Mouse (Mus musculus) cerebellum, postnatal 25 days (tissue): ENCODE measurements around the gene Cfap74.
"Not testable (repeated sequence)": the region's sequence is repeated elsewhere in the genome, so short reads cannot be mapped to it uniquely, and the experiment has no call there.

Experiments
- DNase-seq, 2 experiments: peaks; one replicate each; pipeline ENCODE4 v3.0.0; 2021; ENCODE audit warnings: mixed read lengths in 2 of 2

The Cfap74 gene

DNA sequence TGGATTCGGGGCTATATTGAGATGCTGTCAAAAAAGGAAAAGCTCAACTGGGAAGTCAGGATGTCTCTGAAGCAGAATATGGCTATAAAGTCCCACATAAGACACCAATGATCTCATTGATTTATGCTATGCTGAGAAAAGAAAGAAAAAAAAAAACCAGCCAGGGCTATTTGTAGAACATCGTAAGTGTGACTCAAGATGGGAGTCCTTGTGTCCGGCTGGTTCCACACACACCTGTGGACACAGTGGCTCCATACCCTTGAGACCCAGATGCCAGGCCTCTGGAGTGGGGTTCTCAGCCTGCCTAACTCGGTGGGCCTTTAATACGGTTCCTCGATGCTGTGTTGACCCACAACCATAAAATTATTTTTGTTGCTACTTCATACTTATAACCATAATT is 3.1 kb downstream of the Cfap74 start:
- no peak for DNase-seq

DNA sequence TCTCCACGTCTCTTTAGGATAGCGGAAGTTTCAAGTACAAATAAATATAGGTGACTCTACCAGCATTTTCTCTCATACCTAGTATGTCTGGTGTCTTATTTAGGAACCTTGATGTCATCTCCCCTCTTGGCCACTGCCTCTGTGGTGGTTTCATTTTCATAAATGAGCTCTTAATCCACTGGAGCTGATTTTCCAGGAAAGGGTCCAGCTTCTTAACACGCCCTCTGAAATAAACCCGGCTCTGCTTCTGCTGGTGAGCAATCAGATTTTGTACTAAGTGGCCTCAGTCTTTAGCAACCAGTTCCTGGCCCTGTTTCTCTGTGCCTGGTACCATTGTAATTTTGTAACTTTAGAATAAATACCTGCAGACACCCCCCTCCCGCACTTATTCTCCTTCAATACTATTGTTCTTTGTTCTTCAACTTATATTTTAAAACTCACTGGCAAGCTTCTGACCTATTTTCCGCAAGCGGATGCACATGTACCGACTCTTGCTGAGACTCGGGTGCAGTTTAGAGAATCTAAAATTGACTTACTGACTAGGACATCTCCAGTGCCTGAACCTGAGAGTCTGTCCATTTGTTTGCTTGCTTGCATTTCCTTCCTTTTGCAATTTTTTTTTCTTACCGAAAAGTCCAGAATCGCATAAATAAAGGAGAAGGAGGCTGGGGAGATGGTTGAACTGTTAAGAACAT is 4.8 kb downstream of the Cfap74 start:
- DNase-seq: no peak

DNA sequence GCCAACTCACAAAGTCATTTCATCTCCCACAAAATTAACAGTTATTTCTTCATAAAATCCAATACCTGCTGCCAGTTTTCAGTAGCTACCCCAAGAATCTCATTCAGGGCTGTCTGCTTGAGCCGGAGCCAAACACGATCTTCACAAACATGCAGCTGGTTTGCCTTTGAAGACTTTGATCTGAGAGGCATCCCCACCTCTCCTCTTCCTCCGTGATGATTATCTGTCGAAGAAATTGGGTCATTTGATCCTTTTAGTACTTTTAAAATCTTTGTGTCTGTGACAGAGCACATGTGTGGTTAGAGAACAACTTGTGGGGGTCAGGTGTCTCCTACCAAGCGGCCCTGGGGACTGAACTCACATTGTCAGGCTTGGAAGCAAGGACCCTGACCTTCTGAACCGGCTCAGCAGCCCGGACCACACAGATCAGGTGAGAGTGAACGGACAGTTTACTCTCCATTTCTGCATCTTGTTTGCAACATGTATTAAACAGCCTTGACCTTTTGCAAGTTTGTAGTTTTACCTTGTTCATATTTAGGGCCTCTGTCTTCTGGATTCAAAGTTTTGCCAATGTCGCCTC is 5.8 kb downstream of the Cfap74 start:
- no peak for DNase-seq

DNA sequence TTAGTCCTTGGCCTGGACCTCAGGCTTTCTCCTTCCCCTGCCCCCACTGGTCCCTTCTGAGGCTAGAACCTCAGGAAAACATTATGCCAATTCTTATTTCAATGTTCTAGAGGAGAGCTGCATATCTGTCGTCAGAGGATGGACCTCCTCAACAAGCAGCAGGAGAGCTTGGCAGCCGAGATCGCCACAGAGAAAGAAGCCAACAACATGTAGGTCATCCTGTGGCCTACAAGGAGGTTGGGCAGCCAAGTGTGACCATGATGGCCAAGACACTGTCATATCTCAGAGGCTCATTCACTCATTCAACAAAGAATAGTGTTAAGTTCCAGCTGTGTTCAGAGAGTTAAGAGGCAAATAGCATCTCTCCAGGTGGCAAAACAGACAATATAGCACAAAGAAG is 11.1 kb downstream of the Cfap74 start:
- DNase-seq: peak; percentile 80 to 85

DNA sequence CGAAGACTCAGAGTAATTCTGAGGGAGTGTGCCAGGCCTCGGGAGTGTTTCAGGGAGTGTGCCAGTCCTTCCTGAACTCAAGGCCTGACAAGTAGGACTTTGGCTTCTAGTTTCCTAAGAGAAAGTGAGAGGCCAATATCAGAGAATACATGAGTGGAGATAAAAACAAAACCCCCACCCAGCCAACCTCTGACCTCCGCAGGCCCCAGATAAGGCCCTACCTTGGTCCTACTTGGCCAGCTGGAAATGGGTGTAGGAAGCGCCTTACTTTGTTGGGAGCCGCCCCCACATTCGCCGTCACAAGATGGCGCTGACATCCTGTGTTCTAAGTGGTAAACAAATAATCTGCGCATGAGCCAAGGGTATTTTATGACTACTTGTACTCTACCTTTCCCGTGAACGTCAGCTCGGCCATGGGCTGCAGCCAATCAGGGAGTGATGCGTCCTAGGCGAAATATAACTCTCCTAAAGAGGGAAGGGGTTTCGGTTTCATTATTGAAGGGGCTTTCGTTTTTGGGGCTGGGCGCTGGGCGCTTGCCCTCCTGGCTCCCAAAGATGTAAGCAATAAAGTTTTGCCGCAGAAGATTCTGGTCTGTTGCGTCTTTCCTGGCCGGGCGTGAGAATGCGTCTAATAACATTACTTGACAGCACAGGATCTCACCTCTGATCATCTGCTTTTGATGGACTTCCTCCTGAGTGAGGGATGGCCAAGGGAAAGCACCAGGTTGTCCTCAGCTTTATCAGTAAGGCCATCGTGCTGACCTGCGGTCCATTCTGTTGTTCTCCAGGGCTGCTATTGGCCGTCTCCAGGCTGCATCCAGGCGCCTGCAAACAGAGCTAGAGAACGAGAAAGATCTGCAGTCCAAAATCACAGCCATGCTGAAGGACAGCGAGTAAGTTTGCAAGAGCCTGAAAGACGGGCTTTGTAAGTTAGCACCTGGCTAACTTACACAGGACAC is 12.7 kb downstream of the Cfap74 start:
- not testable (repeated sequence) for DNase-seq

DNA sequence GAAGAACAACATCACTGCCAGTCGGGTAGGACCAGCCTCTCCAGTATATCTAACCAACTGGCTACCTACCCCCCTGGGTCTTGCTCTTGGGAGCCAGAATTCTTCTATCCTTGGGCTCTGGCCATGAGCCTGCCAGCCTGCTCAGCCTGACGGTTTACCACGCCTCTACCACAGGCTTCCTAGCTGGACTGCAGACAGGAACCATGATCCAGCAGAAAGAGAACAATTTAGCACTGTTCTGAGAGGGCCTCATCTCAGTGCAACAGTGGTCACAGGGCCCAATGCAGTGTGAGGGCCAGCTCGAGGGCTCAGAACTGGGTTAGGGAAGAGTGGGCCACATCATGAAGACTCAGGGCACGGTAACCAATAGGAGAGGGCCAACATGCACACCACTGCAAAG is 15.0 kb downstream of the Cfap74 start:
- no peak for DNase-seq

DNA sequence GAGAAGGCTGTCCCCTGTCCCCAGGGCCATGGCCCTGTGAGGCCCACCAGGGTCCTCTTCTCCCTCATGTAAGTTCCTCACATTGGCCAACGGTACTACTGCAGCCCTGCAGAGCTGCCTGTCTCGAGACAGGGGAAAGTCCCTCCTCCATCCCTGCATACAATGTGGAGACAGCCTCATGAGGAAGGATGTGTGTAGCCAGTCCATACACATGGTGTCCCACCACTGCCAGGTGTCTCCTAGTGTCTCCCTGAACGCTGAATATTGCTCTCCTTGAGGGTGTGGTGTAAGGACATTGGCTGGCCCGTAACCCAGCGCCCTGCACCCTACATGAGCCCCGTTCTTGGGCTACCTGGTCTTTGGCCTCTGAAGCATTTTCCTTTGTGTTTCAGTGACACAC is 17.3 kb downstream of the Cfap74 start:
- no peak for DNase-seq

DNA sequence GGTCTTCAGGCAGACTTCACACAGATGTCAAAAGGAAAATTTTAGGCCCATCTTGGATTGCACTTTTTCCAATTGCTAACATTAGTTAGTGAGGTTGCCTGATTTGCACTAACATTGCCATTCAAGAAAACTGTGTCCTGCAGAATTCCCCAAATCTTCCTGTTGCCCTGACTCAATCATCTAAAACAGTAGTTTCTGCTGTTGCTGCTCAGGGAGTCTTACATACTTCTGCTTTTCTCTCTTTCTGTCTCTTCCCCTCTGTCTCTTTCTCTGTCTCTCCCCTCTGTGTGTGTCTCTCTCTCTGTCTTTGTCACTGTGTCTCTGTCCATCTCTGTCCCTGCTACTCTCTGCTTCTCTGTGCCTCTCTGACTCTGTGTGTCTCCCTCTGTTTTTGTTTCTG is 19.5 kb downstream of the Cfap74 start:
- DNase-seq: no peak

DNA sequence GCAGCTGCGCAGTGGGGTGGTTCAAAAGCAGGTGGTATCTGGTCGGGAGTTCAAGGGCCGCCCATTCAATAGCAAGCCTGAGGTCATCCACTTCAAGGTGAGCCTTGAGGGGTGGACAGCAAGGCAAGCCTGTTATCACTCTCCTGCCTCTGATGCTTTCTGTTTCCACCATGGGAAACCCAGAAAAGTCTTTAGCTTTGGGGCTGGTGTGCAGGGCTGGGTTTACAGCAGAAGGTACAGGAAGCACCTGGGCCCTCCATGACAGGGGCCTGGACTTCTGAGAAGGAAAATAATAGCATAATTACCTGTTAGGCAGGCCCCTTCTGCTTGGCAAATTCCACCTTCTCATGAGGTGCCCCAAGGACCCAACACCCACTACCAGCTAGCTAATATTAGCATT is 20.2 kb downstream of the Cfap74 start:
- DNase-seq: no peak

DNA sequence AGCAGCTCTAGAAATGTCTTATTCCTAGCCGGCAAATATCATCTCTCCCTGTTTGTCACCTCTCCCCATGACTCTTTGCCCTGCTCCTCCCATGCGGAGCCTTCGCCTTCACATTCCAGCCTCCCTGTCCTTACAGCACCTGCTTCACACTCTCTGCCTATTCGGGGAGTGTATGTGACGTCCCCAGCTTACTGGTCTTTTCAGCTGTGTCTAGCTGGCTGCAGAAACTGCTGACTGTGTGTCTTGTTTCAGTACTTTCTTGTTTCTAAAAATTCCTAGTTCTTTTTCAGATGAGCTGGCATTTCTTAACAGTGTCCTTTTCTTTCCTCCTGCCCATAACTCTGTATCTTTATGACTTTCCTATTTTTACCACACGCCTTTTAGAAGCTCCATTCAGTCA is 23.4 kb downstream of the Cfap74 start:
- DNase-seq: no peak

DNA sequence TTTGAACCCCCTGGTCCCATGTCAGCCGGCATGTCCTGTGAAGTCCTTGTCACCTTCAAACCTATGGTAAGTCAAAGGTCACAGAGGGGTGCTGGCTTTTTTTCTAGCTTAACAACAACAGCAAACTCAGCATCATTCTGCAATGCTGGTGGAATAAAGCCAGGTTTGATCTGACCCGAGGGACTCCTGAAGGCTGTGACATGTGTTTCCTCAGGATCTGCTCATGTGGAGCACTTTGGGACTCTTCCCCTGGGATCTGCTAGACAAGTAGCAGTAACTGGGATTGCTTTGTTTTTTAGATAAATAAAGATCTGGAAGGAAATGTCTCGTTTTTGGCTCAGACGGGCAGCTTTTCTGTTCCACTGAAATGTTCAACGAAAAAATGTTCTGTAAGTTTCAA is 25.0 kb downstream of the Cfap74 start:
- DNase-seq: no peak

DNA sequence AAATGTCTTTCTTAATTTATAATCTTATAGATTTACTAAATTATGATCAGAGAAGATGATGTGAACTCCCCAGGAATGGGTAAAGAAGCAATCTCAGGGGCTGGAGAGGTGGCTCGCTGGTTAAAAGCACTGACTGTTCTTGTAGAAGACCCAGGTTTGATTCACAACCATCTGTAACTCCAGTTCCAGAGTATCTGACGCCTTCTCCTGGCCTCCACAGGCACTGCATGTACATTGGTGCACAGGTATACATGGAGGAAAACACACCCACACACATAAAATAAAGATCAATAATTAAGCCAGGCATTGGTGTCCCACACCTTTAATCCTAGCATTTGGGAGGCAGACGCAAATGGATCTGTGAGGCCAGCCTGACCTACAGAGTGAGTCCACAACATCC is 33.8 kb downstream of the Cfap74 start:
- no peak for DNase-seq

DNA sequence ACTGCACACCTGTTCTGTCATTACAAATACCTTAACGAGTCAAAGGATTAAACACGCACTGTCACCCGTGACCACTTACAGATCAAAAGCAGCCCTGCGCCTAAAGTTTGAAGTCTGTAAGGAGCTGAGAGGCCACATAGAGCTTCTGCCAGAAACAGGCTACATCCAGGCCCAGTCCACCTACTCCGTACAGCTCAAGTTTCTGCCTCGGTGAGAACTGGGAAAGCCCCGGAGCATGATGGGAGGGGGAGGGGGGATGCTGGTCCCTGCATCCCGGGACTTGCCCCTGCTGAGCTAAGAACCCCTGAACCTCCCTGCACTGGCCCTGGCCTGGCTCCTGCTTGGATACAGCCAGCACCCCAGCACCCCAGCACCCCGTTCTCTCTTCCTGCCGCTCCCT is 42.6 kb downstream of the Cfap74 start:
- no peak for DNase-seq

DNA sequence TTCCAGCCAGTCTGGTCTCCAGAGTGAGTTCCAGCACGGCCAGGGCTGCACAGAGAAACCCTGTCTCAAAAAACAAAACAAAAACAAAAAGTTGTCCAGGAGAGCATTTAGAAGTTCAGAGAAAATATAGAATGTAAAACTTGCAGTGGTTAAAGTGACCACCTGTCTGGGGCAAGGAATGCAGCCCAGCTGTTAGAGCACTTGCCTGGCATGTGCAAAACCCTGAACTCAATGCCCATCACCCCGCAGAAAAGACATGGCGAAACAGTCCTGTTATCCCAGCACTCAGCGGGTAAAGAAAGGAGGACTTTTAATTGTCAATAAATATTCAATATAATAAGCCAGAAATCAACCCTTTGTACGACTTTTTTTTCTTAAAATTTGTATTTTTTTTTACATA is 49.6 kb downstream of the Cfap74 start:
- DNase-seq: no peak

DNA sequence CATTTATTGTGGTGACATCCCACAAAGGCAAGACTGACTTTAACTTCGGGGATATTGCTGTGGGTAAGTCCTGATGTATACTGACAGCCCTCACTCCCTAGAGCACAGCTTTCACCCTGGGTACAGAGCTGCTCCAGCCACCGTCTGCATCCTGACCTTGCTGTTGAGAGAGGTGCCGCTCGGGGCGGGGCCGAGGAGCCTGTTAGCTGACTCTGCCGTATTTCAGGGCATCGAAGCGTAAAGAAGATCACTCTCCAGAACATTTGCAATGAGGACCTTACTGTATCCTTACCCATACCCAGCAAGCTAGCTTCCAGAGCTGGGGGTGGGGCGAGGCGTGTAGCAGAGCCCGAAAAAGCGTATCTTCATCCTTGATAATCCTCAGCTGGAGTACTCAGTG is 54.1 kb downstream of the Cfap74 start:
- no peak for DNase-seq

DNA sequence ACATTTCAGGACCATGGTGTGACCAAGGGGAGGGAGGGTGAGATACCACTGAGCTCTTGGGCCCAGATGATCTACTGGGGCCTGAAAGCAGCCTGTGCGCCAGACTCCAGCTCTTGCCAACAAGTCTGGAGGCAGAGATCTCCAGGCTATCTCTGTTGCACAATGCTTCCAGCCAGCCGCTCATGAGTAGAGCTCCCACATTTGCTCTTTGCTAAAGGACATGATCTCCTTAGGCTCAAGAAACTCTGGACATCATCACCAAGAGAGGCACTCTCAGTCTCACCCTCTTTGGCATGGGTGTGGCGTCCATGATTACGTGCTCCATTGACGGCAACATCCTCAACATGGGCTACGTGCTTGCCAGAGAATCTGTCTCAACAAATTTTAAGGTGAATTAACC is 54.6 kb downstream of the Cfap74 start:
- no peak for DNase-seq

DNA sequence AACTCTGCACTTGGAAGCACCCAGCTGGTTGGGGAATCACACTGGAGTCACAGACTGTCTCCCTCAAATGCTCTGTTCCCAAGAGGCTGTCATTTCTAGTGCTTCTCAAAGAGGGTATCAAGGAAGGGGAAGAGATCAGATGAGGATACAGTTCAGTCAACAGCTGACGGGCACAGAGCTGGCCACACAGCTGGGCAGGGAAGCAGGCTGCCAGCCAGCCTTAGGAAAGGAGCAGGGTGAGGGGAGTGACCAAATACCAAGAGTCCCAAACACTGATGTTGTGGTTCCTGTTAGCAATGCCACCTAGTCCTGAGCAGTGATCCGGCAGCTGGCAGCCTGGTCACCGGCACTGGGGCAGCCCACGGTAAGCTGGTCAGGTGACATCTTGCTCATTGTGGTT is 55.1 kb downstream of the Cfap74 start:
- DNase-seq: no peak

DNA sequence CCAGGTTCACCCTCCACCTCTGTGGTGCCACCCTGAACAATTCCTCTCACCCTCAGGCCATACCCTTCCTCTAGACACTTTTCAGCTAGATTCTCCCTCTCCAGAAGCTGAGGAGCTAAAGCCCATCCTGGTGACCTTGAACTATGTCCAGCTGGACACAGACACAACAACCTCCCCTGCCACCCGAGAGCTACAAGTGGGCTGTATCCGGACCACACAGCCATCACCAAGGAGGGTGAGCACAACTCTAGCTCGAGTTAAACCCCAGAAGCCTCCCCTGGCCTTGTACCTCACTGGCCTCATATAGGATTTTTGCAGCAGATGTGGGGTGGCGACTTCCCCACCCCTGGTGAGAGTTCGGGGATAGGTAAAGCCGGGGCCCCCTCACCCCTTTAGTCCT is 56.6 kb downstream of the Cfap74 start:
- no peak for DNase-seq

DNA sequence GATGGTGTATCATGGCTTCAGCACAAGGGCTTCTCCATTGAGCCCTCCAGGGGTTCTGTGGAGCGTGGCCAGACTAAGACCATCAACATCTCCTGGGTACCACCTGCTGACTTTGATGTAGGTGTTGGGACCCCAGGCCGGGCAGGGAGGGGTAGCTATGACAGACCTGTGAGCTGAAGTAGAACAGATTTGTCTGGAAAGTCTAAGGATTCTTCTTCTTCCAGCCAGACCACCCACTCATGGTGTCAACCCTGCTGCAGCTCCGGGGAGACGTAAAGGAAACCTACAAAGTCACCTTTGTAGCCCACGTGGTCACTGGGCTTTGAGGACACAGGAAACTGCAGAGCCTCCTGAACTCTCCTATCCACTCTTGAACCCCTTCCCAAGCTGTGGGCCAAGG is 57.1 kb downstream of the Cfap74 start:
- no peak for DNase-seq

DNA sequence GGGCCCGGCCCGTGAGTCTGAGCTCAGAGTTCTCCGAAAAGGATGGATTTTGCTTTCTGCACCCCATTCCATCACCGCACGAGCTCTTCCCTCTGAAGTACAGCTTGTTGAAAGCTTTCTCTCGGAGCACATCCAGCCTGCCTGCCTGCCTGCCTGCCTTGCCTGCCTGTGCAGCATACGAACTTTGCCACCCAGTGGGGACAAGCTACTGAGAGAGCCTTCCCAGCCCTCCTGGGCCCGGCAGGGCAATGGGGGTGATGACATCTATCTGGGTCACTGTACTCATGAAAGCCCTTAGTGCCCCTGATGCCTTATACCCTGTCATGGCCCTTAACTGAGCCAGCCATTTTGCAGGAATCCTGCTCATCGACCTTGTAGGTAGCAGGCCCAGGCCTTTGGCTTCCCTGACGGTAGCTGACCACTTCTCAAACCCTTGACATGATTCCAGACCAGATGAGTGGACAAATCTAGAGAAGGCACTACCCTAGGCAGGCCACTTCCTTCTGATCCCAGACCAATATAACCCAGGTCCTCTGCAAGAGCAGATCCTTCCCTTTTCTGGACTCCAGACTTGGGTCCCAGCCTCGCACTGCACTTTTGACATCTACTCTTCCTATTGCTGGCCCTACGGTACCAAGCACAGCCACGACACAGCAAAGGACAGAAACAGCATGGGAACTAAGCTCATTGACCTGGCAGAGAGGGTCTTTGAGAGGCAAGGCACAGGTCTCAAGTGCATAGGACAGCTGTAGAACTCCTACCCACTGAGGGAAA is 58.4 kb downstream of the Cfap74 start:
- no peak for DNase-seq

DNA sequence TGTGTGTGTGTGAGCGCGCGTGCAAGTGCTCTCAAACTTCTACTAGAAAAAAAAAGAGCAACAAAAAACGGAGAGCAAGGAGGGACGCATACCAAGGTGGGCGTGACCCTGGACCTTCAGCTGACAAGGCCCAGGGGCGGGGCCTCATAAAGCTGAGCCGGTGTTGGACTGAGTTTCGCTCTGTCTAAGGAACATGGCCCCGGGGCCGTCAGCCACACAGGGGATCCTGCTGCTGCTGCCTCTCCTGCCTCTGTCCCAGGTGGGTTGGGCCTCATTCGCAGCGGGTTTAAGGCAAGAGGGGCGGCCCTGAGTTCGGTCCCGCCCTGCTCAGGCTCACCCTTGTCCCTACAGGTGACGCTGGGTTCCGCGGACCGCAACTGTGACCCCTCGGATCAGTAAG is 60.0 kb downstream of the Cfap74 start, which contains the start of gene Tmem52:
Tmem52 (plus strand) TSS at position 163 of the 400 bp plus-strand sequence.
- peak in 1 of 2 experiments; percentile 40 for DNase-seq

DNA sequence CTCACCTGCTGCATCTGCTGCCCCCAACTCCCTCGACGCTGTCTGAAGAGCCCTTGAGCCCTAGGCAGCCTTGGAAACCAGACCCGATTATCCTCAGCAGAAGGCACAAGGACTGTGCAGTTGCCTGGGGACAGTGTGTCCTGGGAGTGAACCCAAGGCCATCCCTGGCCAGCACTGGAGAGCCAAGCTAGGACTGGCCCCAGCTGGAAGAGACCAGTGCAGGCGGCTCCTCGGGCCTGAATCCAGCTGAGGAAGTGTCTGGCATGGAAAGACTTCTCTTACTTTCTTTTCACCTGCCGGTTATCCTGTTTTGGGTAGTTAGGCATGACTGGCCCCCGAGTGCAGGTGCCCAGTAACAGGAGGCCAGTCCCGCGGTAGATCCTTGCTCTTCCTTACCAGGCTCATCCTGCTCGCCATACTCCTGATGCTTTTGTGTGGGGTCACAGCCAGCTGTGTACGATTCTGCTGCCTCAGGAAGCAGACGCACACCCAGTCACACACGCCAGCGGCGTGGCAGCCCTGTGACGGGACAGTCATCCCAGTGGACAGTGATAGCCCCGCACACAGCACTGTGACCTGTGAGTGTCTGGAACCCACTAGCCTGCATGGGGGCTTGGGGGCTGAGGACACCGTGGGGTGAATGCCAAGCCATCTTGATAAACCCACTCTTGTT is 60.7 kb downstream of the Cfap74 start:
- peak; percentile 33 to 41 for DNase-seq
